Mouse (Mus musculus): ENCODE results near the gene Fry. TPM values are rescaled to one million over a fixed set of nuclear protein-coding genes. Genes with fewer than 3 reads are reported as not detected.

Gene Fry
- total RNA-seq, 2 experiments from 2014 or later: 73.5 to 85.7 TPM

GRCm38 (mm10) chr5:150522867-150523234 is 404.4 kb downstream of the Fry start:
- H3K27ac ChIP-seq: peak overlapping the region; percentile 87
- intact Hi-C loops (cut with DNase I): loop anchor here (5.0 kb wide), 2 partner anchors 144 to 844 kb away; partner anchors contain the start of gene N4bp2l2
- H3K4me3 ChIP-seq: peak overlapping the region; percentile 92
- TF ChIP-seq CTCF (IDR thresholded peaks at IDR 0.05): no peak
- no peak for DNase-seq

GRCm38 (mm10) chr5:150525239-150525638 is 406.8 kb downstream of the Fry start:
- no peak for TF ChIP-seq CTCF (IDR thresholded peaks at IDR 0.05)
- H3K4me3 ChIP-seq: no peak overlapping the region
- H3K27ac ChIP-seq: no peak overlapping the region
- intact Hi-C loops (cut with DNase I): no loop called here
- DNase-seq: no peak

- Histone ChIP-seq H3K4me3 (no peak overlapping the region), H3K27ac (no peak overlapping the region)
- no peak for DNase-seq
- no peak for TF ChIP-seq CTCF (IDR thresholded peaks at IDR 0.05)
- intact Hi-C loops (cut with DNase I): no loop called here
These were observed 422.9 kb downstream of the Fry start for GRCm38 (mm10) chr5:150541302-150541701.

- TF ChIP-seq CTCF (IDR thresholded peaks at IDR 0.05): no peak
- Histone ChIP-seq H3K4me3 (no peak overlapping the region), H3K27ac (no peak overlapping the region)
- DNase-seq: no peak
- intact Hi-C loops (cut with DNase I): no loop called here
These were observed 424.7 kb downstream of the Fry start for GRCm38 (mm10) chr5:150543184-150543583.

Other genes starting within 250 kb of the Fry start
- not detected for gene Rxfp2, start 100.0 kb upstream of the Fry start, total RNA-seq (2021)